Mouse (Mus musculus) E14TG2a.4 (cell line): ENCODE measurements around the gene Tecpr1.

Experiments used
- CTCF ChIP-seq: conservative IDR thresholded peaks from 2 replicates; pipeline ENCODE4 v1.5.1; 2014; ENCODE audit warnings: low read length
- NANOG ChIP-seq: IDR thresholded peaks from 2 replicates; pipeline ENCODE4 v1.6.1; 2014; ENCODE audit warnings: borderline replicate concordance, low read length, mixed read lengths
- POU5F1 ChIP-seq: IDR thresholded peaks from 2 replicates; pipeline ENCODE4 v1.6.1; 2014; ENCODE audit warnings: low read length, borderline replicate concordance

DNA sequence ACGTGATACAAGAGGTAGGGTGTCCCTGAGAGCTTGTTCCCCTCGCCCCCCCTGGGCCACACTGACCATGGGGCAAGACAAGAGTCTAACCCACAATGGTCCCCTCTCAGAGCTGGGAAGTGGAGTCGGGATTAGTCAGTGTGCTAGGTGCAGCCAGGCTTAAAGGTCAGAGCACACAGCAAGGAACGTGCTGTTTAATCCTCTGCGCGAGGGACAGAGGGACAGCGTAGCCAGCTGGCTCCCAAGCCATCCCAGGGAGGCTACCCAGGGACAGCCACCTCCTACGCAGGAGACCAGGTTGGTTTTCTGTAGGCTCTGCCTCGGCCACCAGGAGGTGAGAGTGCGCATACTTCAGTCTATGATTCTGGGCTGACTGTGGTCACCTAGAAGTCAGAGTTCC lies 18.5 kb downstream of the Tecpr1 start:
- TF ChIP-seq CTCF (no peak), NANOG (no peak), POU5F1 (no peak)
